Mouse (Mus musculus): ENCODE data around the gene Zkscan16.
A peak's percentile ranks its signal among the peaks of the same experiment; 100 is the strongest.

Zkscan16 gene

GRCm38 (mm10) chr4:58941638-58942037, 1.8 kb upstream of the Zkscan16 start:
- DNase-seq (ENCODE audit: low spot score) = no peak

GRCm38 (mm10) chr4:58942942-58943341, 486 bp upstream of the Zkscan16 start:
- no peak for DNase-seq (ENCODE audit: low spot score)

GRCm38 (mm10) chr4:58944206-58944553, 752 bp downstream of the Zkscan16 start:
- DNase-seq (ENCODE audit: low spot score) = no peak

GRCm38 (mm10) chr4:58944695-58945094, 1.3 kb downstream of the Zkscan16 start:
- peak; percentile 23 for DNase-seq (ENCODE audit: low spot score)

- DNase-seq (ENCODE audit: low spot score) = no peak
Measured at GRCm38 (mm10) chr4:58948391-58948790, 5.0 kb downstream of the Zkscan16 start.

- no peak for DNase-seq (ENCODE audit: low spot score)
Measured at GRCm38 (mm10) chr4:58952630-58953029, 9.2 kb downstream of the Zkscan16 start.

- DNase-seq (ENCODE audit: low spot score) = no peak
Measured at GRCm38 (mm10) chr4:58961719-58962118, 18.3 kb downstream of the Zkscan16 start.

GRCm38 (mm10) chr4:58963271-58963670, 19.8 kb downstream of the Zkscan16 start:
- DNase-seq (ENCODE audit: low spot score) = no peak

- no peak for DNase-seq (ENCODE audit: low spot score)
Measured at GRCm38 (mm10) chr4:58965136-58965535, 21.7 kb downstream of the Zkscan16 start.

GRCm38 (mm10) chr4:58970678-58971077, 27.2 kb downstream of the Zkscan16 start:
- no peak for DNase-seq (ENCODE audit: low spot score)

- DNase-seq (ENCODE audit: low spot score) = no peak
Measured at GRCm38 (mm10) chr4:58975711-58976110, 32.3 kb downstream of the Zkscan16 start.

GRCm38 (mm10) chr4:58981421-58981820, 38.0 kb downstream of the Zkscan16 start:
- no peak for DNase-seq (ENCODE audit: low spot score)

- DNase-seq (ENCODE audit: low spot score) = no peak
Measured at GRCm38 (mm10) chr4:58982806-58983205, 39.4 kb downstream of the Zkscan16 start.

GRCm38 (mm10) chr4:58985157-58985648, 41.8 kb downstream of the Zkscan16 start:
- peak; percentile 81 for DNase-seq (ENCODE audit: low spot score)

GRCm38 (mm10) chr4:58986540-58987190, 43.2 kb downstream of the Zkscan16 start, which contains the start of gene Ptgr1:
TSS of gene Ptgr1 (minus strand) at chr4:58987119.
- peak; percentile 86 for DNase-seq (ENCODE audit: low spot score)

- no peak for DNase-seq (ENCODE audit: low spot score)
Measured at GRCm38 (mm10) chr4:58989303-58989898, 46.0 kb downstream of the Zkscan16 start.

GRCm38 (mm10) chr4:58990609-58991434, 47.4 kb downstream of the Zkscan16 start:
- no peak for DNase-seq (ENCODE audit: low spot score)

GRCm38 (mm10) chr4:58992195-58992594, 48.8 kb downstream of the Zkscan16 start:
- DNase-seq (ENCODE audit: low spot score) = no peak

GRCm38 (mm10) chr4:58994762-58995161, 51.3 kb downstream of the Zkscan16 start, which contains the start of gene Dnajc25:
TSS of gene Dnajc25 (plus strand) at chr4:58995062.
- DNase-seq (ENCODE audit: low spot score) = no peak

- DNase-seq (ENCODE audit: low spot score) = no peak
Measured at GRCm38 (mm10) chr4:58995251-58995693, 51.8 kb downstream of the Zkscan16 start.

- no peak for DNase-seq (ENCODE audit: low spot score)
Measured at GRCm38 (mm10) chr4:58997081-58997480, 53.7 kb downstream of the Zkscan16 start.

- no peak for DNase-seq (ENCODE audit: low spot score)
Measured at GRCm38 (mm10) chr4:58998688-58999087, 55.3 kb downstream of the Zkscan16 start.

GRCm38 (mm10) chr4:58999686-59000085, 56.3 kb downstream of the Zkscan16 start:
- peak; percentile 81 for DNase-seq (ENCODE audit: low spot score)
